Mouse (Mus musculus): Measurements from ENCODE around the gene Krt15. TPM values are rescaled to one million over a fixed set of nuclear protein-coding genes. Genes with fewer than 3 reads are reported as not detected.

Gene Krt15
- polyA plus RNA-seq, 1 experiment, result 0.02 TPM

DNA sequence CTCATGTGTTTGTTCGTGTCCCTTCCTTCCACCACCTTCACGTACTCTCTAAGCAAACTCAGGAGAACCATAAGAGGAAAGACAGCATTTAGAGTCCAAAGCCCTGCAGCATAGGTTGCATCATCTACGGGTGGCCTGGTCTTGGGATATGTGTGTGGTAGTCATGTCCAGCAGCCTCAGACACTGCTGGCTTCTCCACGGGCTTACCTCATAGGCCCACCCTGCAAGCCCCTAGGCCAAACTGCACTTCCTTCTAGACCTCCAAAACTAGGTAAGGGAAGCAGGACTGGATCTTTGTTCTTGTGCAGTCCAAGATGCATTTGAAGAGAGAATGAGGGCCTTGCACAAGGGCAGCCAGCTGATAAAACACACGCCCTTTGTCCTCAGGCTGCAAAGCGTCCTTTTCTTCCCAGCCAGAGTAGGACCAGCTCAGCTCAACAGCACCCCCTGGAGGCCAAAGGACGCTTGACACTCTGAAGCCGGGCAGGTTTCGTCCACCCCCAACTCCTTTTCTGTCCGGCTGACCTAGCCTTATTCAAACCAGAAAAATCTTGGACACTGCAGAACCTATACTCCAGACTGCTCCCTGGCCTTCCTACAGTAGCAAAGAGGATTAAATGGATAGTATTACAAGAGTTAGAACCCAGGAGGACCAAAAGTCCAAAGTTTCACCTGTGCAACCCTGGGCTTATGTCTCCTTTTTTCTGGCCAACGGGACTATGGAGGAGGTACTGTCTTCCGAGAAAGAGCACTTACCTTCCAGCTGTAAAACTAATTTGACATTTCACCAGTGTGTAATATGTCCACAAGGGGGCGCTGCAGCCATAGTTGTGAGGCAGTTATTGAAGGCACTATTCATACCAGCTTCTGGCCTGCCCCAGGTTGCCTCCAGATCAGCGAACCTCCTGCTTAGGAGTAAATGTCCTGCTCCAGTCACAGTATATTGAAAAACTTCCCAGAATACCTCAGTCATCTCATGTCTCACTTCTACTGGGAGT is 33.3 kb upstream of the Krt15 start:
- Histone ChIP-seq H3ac (ENCODE audit: control insufficient read depth, insufficient read length, low read depth) (no peak overlapping the region), H3K4me3 (ENCODE audit: insufficient read depth, poor library complexity, severe bottlenecking) (no peak overlapping the region), H3K27me3 (ENCODE audit: control insufficient read depth, insufficient read depth, insufficient read length) (no peaks in the 10 kb centered on the region), H3K79me2 (ENCODE audit: control insufficient read depth, insufficient read depth) (no peaks in the 10 kb centered on the region), H3K36me3 (ENCODE audit: control insufficient read depth, insufficient read depth) (no peaks in the 10 kb centered on the region), H3K79me3 (ENCODE audit: low read depth) (no peaks in the 10 kb centered on the region)
- peak; percentile 88 for TF ChIP-seq CTCF (IDR thresholded peaks at IDR 0.05; ENCODE audit: control insufficient read depth, insufficient read depth, insufficient read length)
- no peak for TF ChIP-seq MYOD1 (IDR thresholded peaks at IDR 0.05; ENCODE audit: control insufficient read depth, insufficient read length, low read depth)

GRCm38 (mm10) chr11:100168071-100168470 is 32.3 kb upstream of the Krt15 start:
- Histone ChIP-seq H3K36me3 (ENCODE audit: control insufficient read depth, insufficient read depth) (no peaks in the 10 kb centered on the region), H3K79me2 (ENCODE audit: control insufficient read depth, insufficient read depth) (no peaks in the 10 kb centered on the region), H3K4me3 (ENCODE audit: insufficient read depth, poor library complexity, severe bottlenecking) (no peak overlapping the region), H3K27me3 (ENCODE audit: control insufficient read depth, insufficient read depth, insufficient read length) (no peaks in the 10 kb centered on the region), H3ac (ENCODE audit: control insufficient read depth, insufficient read length, low read depth) (no peak overlapping the region), H3K79me3 (ENCODE audit: low read depth) (no peaks in the 10 kb centered on the region)
- no peak for TF ChIP-seq CEBPB (IDR thresholded peaks at IDR 0.05; ENCODE audit: low read depth)
- TF ChIP-seq USF1 (IDR thresholded peaks at IDR 0.05; ENCODE audit: low read depth), result no peak

DNA sequence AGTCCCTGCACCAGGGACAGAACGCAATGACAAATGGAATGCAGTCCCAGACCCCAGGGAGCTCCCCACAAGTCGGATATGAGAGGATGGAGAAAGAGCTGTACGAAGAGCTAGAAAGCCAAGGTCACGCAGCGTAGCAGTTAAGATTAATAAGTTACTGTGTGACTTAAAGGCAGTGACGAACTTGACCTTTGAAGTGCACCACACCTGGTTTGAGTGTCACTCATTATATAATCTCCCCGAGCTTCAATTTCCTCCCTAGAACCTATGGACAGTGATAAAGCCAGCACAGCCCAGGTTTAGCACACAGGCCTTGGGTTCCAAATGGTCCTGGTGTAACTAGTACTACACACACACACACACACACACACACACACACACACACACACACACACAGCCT is 28.7 kb upstream of the Krt15 start:
- Histone ChIP-seq H3K4me3 (ENCODE audit: insufficient read depth, poor library complexity, severe bottlenecking) (no peak overlapping the region), H3K79me2 (ENCODE audit: control insufficient read depth, insufficient read depth) (no peaks in the 10 kb centered on the region), H3K79me3 (ENCODE audit: low read depth) (no peaks in the 10 kb centered on the region), H3K36me3 (ENCODE audit: control insufficient read depth, insufficient read depth) (no peaks in the 10 kb centered on the region), H3K27me3 (ENCODE audit: control insufficient read depth, insufficient read depth, insufficient read length) (no peaks in the 10 kb centered on the region), H3ac (ENCODE audit: control insufficient read depth, insufficient read length, low read depth) (no peak overlapping the region)
- TF ChIP-seq MYOG (IDR thresholded peaks at IDR 0.05; ENCODE audit: control insufficient read depth, extremely low read depth, insufficient read length) (no peak), MYOD1 (IDR thresholded peaks at IDR 0.05; ENCODE audit: control insufficient read depth, insufficient read length, low read depth) (no peak), MAX (IDR thresholded peaks at IDR 0.05) (no peak), USF1 (IDR thresholded peaks at IDR 0.05; ENCODE audit: low read depth) (no peak), CEBPB (IDR thresholded peaks at IDR 0.05; ENCODE audit: low read depth) (no peak), CTCF (IDR thresholded peaks at IDR 0.05; ENCODE audit: control insufficient read depth, insufficient read depth, insufficient read length) (no peak), FOSL1 (IDR thresholded peaks at IDR 0.05; ENCODE audit: insufficient read depth, low read length, poor library complexity, severe bottlenecking) (no peak)

GRCm38 (mm10) chr11:100157908-100158477 is 22.3 kb upstream of the Krt15 start:
- TF ChIP-seq CTCF (IDR thresholded peaks at IDR 0.05; ENCODE audit: control insufficient read depth, insufficient read depth, insufficient read length) (no peak), MYOG (IDR thresholded peaks at IDR 0.05; ENCODE audit: control insufficient read depth, extremely low read depth, insufficient read length) (no peak), MYOD1 (IDR thresholded peaks at IDR 0.05; ENCODE audit: control insufficient read depth, insufficient read length, low read depth) (no peak), FOSL1 (IDR thresholded peaks at IDR 0.05; ENCODE audit: insufficient read depth, low read length, poor library complexity, severe bottlenecking) (no peak), CEBPB (IDR thresholded peaks at IDR 0.05; ENCODE audit: low read depth) (no peak), USF1 (IDR thresholded peaks at IDR 0.05; ENCODE audit: low read depth) (no peak), MAX (IDR thresholded peaks at IDR 0.05) (no peak)
- Histone ChIP-seq H3K79me3 (ENCODE audit: low read depth) (no peaks in the 10 kb centered on the region), H3ac (ENCODE audit: control insufficient read depth, insufficient read length, low read depth) (no peak overlapping the region), H3K27me3 (ENCODE audit: control insufficient read depth, insufficient read depth, insufficient read length) (no peaks in the 10 kb centered on the region), H3K36me3 (ENCODE audit: control insufficient read depth, insufficient read depth) (no peaks in the 10 kb centered on the region), H3K79me2 (ENCODE audit: control insufficient read depth, insufficient read depth) (no peaks in the 10 kb centered on the region), H3K4me3 (ENCODE audit: insufficient read depth, poor library complexity, severe bottlenecking) (no peak overlapping the region)

DNA sequence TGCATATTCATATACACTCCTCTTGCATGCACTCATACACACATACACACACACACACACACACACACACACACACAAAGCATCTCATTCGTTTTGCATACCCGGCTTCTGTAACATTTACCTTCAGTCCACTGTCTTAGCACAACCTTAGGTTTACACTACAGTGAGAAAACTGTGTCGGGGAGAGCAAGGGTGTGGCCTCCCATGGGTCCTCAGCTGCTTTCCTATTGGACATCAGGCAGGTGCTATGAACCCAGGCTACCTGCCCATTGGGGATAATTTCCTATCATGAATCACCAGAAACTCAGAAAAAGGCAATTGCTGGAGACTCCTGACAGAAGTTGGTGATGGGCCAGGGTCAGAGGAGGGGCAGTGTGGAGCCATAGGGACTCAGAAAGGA is 21.6 kb upstream of the Krt15 start:
- H3ac ChIP-seq (ENCODE audit: control insufficient read depth, insufficient read length, low read depth), result no peak overlapping the region
- H3K27me3 ChIP-seq (ENCODE audit: control insufficient read depth, insufficient read depth, insufficient read length), result no peaks in the 10 kb centered on the region
- no peak for TF ChIP-seq CEBPB (IDR thresholded peaks at IDR 0.05; ENCODE audit: low read depth)
- no peak for TF ChIP-seq MYOD1 (IDR thresholded peaks at IDR 0.05; ENCODE audit: control insufficient read depth, insufficient read length, low read depth)
- TF ChIP-seq CTCF (IDR thresholded peaks at IDR 0.05; ENCODE audit: control insufficient read depth, insufficient read depth, insufficient read length), result no peak
- TF ChIP-seq MAX (IDR thresholded peaks at IDR 0.05), result no peak
- no peak for TF ChIP-seq MYOG (IDR thresholded peaks at IDR 0.05; ENCODE audit: control insufficient read depth, extremely low read depth, insufficient read length)
- TF ChIP-seq FOSL1 (IDR thresholded peaks at IDR 0.05; ENCODE audit: insufficient read depth, low read length, poor library complexity, severe bottlenecking), result no peak
- no peak for TF ChIP-seq USF1 (IDR thresholded peaks at IDR 0.05; ENCODE audit: low read depth)
- no peaks in the 10 kb centered on the region for H3K79me2 ChIP-seq (ENCODE audit: control insufficient read depth, insufficient read depth)
- H3K36me3 ChIP-seq (ENCODE audit: control insufficient read depth, insufficient read depth), result no peaks in the 10 kb centered on the region
- no peak overlapping the region for H3K4me3 ChIP-seq (ENCODE audit: insufficient read depth, poor library complexity, severe bottlenecking)
- no peaks in the 10 kb centered on the region for H3K79me3 ChIP-seq (ENCODE audit: low read depth)
